Mouse (Mus musculus) embryonic facial prominence, embryonic 14.5 days (tissue): ENCODE measurements at regions not wholly inside any gene's neighbourhood (a gene's known extent, or its start where the extent isn't known, plus 50 kb on each side); places are given as distances from the start of the nearest gene placed in this dataset.

Experiments used
- ATAC-seq: fragments of 200-750 bp; cut with Nextera tagmentation; 2 replicates; pipeline ENCODE4 v1.8.0; 2017; ENCODE audit warnings: low read depth, moderate number of reproducible peaks, moderate TSS enrichment
- DNase-seq: peaks from one replicate; pipeline ENCODE4 v3.0.0-alpha.2; 2015; ENCODE audit warnings: low spot score
- H3K27ac ChIP-seq: fragments of 300-500 bp; sonication (generic); replicated peaks from 2 replicates; pipeline ENCODE4 v1.5.1; 2014; ENCODE audit warnings: low read depth, mild to moderate bottlenecking, low read length, moderate library complexity
- H3K27me3 ChIP-seq: fragments of 300-500 bp; sonication (generic); replicated peaks from 2 replicates; pipeline ENCODE4 v1.6.1; 2014; ENCODE audit warnings: low read length; ENCODE audit not compliant: control insufficient read depth, insufficient read depth
- H3K36me3 ChIP-seq: fragments of 300-500 bp; sonication (generic); 2 replicates; pipeline ENCODE4 v1.6.1; 2014; ENCODE audit warnings: low read length, mixed read lengths; ENCODE audit not compliant: control insufficient read depth, insufficient read depth
- H3K4me1 ChIP-seq: fragments of 300-500 bp; sonication (generic); 2 replicates; pipeline ENCODE4 v1.6.1; 2014; ENCODE audit warnings: antibody characterized with exemption, low read length; ENCODE audit not compliant: control insufficient read depth, insufficient read depth
- H3K4me2 ChIP-seq: fragments of 300-500 bp; sonication (generic); 2 replicates; pipeline ENCODE4 v1.6.1; 2014; ENCODE audit warnings: low read depth, mild to moderate bottlenecking, low read length, moderate library complexity, mixed read lengths
- H3K4me3 ChIP-seq: fragments of 300-500 bp; sonication (generic); 2 replicates; pipeline ENCODE4 v1.5.1; 2014; ENCODE audit warnings: low read depth, mild to moderate bottlenecking, low read length
- H3K9ac ChIP-seq: fragments of 300-500 bp; sonication (generic); 2 replicates; pipeline ENCODE4 v1.6.1; 2014; ENCODE audit warnings: low read depth, mild to moderate bottlenecking, low read length, moderate library complexity, mixed read lengths
- H3K9me3 ChIP-seq: fragments of 300-500 bp; sonication (generic); 2 replicates; pipeline ENCODE4 v1.6.1; 2016; ENCODE audit warnings: low read length; ENCODE audit not compliant: control insufficient read depth

DNA sequence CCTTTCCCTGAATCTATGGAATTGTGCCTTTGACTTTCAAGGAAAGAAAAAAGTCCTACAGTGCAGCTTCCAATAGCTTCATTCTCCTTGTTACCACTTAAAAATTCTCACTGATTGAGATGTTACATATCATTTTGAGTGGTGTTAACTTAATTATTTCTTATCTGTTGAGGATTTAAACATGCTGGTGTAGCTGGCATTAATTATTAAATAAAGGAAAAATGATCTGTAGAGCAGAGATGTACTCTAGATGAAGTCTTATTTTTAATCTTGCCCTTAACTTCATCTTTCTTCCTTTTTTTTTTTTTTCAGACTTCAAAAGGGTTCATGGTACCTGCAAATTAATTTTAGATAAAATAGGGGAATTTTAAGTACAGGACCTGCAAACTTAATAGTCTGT is 1507.1 kb downstream of the Epha7 start:
- ATAC-seq = no peak
- H3K9ac ChIP-seq = no peak overlapping the region
- no peak overlapping the region for H3K27ac ChIP-seq
- no peak for DNase-seq
- no peak overlapping the region for H3K4me3 ChIP-seq
- no peaks in the 10 kb centered on the region for H3K36me3 ChIP-seq
- H3K9me3 ChIP-seq = no peaks in the 10 kb centered on the region
- no peaks in the 10 kb centered on the region for H3K4me1 ChIP-seq
- H3K4me2 ChIP-seq = no peak overlapping the region
- H3K27me3 ChIP-seq = no peaks in the 10 kb centered on the region

GRCm38 (mm10) chr4:30347552-30347951 is 1534.6 kb downstream of the Epha7 start:
- Histone ChIP-seq H3K36me3 (no peaks in the 10 kb centered on the region), H3K27me3 (no peaks in the 10 kb centered on the region), H3K4me2 (no peak overlapping the region), H3K4me1 (no peaks in the 10 kb centered on the region), H3K4me3 (no peak overlapping the region), H3K27ac (no peak overlapping the region), H3K9me3 (no peaks in the 10 kb centered on the region), H3K9ac (no peak overlapping the region)
- DNase-seq = no peak
- no peak for ATAC-seq
